Mouse (Mus musculus) mesoderm, embryonic 11.5 days (tissue): ENCODE measurements around the gene 4930507D05Rik.
"Not testable (repeated sequence)": the region's sequence is repeated elsewhere in the genome, so short reads cannot be mapped to it uniquely, and the experiment has no call there.

Experiments
- DNase-seq: peaks from one replicate; pipeline ENCODE4 v3.0.0-alpha.2; 2012; ENCODE audit warnings: low read depth, low spot score

4930507D05Rik gene

DNA sequence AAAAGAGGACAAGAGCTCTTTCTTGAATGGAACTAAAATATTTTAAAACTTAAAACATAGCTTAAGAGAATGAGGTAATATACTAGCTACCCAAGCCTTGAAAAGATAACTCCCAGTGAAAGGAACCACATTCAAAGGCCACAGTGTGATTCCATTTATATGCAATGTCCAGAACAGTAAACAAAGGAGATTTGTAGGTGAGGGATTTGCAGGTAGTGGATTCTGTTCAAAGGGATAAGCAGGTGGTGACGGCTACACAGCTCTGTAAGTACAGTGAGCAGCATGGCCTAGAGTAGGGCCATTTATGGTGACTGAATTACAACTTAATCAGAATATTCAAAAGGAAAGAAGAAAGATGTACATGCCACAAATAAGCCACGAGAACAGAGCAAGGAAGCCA is 27.7 kb downstream of the 4930507D05Rik start:
- no peak for DNase-seq

GRCm38 (mm10) chr10:62481108-62481852 is 32.0 kb downstream of the 4930507D05Rik start:
- no peak for DNase-seq

DNA sequence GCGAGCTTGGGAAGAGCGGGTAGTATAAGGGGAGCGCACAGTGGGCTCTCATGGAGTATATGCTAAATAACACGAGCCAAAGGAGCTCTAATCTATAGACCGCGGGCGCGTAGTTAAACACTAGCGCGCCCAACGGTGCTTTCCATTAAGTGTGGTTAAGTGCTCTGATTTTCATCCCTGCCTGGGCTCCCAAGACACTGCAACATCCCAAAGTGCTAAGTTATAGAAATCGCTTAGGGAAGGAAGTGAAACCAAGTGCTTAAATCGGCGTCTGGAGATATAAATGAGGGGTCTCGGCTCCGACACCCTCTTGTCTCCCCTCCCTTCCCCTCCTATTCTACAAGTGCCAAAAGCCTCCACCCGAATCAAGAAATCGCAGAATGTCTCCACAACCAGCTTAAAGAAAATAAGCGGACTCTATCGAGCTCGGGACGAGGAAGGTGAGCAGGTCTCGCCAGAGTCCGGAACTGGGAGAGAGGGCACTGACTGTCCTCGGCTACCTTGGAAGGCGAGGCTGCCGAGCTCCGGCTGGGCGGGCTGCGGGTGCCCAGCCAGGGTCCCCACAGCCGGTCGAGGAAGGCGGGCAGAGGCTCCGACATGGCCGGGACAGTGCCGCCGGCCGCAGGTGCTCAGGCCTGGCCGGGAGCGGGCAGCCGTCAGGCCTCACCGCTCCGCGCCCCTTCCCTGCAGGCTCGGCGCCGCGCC is 36.7 kb downstream of the 4930507D05Rik start:
- DNase-seq: peak; percentile 32

DNA sequence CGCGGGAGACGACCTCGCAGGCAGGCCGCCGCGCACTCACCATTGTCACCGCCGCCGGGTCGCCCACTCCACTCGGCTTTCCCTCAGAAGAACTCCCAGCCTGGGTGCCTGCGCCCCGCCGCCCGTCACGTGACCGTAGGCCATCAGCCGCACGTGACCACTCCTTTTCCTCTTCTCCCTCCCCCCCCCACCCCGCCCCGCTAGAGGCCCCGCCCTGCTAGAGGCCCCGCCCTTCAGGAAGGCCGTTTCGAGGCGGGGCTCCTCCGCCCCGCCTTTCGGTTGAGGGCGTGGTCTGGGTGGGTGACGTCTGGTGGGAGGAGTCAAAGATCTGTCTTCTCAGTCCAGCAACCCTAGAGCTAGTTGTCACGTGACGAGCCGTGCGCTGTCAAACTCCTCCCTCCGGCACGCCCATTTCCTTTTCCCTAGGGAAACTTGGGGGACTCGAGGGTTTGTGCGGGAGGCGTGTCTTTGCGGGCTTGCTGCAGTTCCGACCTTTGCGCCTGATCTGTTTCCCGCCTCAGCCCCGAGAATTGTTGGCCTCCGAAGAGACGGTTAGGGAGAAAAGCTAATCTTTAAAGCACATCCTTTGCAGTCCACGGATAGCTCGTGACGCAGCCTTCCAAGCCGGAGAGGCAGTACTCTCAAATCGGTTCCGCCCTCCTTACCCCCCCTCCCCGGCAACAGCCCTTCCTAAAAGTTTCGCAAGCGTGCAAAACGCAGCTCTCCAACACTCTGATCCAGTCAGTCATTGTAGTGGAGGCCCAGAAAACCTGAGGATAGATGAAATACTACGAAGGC is 37.5 kb downstream of the 4930507D05Rik start, which contains the start of gene Vps26a:
TSS of gene Vps26a (minus strand) at position 188 of the 798 bp plus-strand sequence.
- DNase-seq: peak; percentile 100

DNA sequence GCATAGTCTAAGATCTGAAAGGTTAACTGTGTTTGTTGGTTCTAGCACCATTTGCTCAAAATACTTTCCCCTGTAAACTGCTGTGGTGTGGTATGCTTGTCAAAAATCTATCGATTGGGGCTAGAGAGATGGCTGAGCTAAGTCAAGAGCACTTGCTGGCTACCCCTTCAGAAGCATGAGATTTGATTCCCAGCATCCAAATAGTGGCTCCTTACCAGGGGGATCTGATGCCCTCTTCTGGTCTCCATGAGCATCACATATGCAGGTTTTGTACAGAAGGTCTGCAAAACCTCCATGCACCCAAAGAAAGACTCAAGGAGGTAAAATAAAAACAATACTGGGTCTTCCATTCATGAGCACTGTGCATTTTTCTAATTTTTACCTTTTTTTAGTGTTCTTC is 39.0 kb downstream of the 4930507D05Rik start:
- DNase-seq: peak; percentile 66

DNA sequence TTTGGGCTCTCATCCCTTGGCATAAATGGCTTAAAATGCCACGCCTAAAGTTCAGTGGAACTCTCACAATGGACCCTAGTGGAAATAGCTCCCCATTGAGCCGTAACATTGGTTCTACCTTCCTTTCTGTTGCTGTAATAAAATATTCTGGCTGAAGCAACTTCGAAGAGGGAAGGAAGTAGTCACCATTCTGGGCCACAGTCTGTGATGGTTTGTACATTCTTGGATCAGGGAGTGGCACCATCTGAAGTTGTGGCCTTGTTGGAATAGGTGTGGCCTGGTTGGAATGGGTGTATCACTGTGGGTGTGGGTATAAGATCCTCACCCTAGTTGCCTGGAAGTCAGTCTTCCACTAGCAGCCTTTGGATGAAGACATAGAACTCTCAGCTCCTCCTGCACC is 42.4 kb downstream of the 4930507D05Rik start:
- DNase-seq: not testable (repeated sequence)

DNA sequence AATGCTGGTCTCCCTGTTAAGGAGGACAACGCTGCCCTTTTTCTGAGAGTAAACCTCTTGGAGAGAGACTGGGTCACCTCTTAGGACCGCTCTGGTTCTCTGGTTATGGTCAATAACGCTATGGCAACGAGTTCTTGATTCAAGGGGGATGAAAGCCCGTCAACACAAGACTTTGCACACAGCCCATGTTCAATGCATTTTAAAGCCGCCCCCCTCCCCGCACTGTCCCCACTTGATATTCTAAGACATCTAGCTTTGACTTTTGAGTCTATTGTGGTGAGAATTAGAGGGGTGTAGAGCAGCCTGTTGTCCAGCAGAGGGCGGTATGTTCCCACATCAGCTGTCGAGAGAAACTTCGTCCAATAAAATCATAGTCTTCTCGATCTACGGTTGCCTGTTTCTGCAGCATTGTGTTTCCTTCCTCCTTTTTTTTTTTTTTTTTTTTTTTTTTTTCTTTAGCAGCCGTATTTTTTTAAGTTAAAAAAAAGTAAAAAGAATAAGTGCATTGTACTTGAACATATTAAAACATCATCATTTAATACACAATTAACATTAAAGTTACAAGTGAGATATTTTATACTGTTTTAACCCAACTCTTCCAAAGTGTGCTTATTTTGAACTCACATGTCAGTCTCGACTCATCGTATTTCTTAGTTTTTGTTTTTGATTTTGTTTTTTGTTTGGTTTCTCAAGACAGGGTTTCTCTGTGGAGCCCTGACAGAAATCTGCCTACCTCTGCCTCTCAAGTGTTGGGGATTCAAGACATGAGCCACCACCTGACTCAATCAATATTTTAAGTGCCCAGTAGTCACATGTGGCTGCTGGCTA is 51.0 kb downstream of the 4930507D05Rik start:
- DNase-seq: peak; percentile 87
